Mouse (Mus musculus) kidney, adult 18-20 months (tissue): Measurements from ENCODE around the gene Atg4c.
A peak's percentile ranks its signal among the peaks of the same experiment; 100 is the strongest.

Experiments used
- DNase-seq: peaks from one replicate; pipeline ENCODE4 v3.0.0; 2021

Atg4c gene

DNA sequence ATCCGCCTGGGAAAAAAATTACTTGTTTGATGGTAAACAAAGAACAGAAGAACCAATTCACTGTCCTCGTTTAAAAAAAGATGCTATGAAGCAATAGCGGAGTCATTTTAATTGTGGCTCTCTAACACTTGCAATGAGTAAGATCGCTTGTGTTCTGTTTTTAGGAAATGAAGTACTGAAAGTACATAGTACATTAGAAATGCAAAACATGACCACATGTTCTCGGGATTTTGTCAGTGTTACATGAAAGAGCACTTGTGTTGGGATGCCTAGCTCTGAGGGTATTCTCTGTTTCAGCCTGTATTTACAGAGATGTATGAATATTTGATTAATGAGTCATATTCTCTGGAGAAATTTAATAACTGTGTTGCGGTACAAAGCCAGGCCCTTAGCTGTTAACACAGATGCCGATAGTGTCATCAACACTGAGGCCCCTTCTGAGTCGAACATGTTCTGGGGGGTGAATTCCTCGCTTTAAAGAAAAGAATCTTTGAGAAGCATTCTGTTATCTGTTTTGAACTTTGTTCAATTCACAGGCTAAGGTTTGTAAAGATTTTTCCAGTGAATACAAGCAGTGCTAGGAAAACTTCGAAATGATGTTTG is 73.2 kb downstream of the Atg4c start:
- DNase-seq = no peak

DNA sequence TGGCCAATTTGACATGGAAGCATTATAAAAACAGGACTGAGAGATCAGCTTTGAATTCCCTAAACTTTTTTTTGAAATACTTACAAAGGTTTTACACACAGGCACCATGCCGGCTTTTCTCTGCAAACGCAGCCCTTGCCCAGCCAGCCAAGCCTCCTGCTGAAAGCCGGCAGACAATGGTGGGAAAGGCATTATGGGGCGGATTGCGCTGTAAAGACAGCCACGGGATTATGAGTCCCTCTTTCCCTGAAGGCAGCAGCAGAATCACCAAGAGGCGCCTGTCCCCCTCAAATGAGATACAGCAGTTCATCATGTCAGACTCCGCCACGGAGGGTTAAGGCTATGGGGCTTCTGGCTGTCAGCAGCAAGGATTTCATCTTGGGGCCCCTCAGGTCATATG is 79.1 kb downstream of the Atg4c start:
- DNase-seq = no peak

DNA sequence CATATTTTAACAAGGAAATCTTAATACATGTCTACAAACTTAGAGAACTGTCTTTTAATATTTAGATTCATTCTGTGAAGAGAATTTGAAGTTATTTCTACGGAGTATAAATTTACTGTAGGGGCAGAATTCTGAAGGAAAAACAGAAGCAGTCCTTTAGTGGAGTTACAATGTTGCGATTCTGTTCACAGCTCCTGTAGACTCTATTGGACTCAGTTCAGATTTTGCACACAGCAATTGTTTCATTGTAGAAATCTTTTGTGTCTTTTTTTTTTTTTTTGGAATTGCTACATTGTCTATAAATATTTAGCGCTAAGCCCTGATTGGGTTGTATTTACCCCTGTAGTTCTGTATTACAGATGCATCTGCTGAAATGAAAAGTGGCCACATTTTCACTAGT is 79.7 kb downstream of the Atg4c start:
- DNase-seq = no peak

DNA sequence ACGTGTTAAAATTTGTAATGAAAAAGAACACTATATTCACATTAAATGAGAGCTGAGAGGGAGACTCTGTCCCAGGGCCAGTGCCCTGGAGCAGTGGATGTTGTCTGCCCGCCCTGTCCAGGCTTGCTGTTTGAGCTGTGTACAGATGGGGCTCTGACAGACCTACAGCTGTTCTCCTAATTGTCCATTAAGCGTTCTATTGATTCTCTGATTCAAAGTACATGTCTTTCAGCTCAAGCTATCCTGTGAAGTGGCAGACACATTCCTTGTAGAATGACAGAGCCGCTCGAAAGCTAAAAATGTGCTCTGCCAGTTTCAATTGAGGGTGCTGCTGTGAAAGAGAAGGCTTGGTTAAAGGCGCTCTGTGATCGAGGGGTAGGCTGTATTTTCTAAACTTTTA is 80.2 kb downstream of the Atg4c start:
- DNase-seq = no peak

DNA sequence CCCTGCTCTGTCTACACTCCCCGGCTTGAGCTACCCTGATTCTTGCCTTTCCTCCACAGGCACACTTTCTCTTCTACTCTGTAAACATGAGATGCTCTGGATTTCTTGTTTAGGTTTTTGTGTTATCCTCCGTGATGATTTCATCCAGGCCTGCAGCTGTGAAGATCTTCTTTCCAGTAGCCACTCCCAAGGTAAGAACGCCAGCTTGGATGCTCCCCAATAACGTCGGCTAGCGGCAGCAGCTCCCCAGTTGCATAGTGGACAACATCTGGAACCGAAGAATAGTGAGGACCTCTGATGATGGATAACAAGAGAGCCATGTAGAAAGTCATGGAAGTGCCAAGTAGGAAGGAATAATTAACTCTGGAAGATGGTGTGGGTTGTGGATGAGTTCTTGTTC is 85.1 kb downstream of the Atg4c start:
- DNase-seq = no peak

DNA sequence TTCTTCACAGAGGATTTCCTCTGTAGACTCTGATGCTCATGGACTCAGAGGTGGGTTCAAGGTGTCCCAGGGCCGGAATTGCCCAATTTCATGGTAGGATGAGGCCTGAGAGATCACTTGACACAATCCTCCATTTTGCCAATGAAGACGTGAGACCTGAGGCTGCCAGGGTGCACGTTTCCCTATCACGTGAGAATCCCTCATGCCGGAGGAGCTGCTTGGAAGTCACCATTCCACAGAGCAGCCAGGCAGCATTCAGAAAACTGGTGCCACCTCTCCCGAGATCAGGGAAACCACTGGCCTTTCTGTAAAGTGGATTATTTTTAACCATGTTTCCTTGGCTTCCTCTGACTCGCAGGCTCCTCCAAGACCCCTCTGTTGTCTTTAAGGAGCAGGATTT is 88.0 kb downstream of the Atg4c start:
- no peak for DNase-seq

DNA sequence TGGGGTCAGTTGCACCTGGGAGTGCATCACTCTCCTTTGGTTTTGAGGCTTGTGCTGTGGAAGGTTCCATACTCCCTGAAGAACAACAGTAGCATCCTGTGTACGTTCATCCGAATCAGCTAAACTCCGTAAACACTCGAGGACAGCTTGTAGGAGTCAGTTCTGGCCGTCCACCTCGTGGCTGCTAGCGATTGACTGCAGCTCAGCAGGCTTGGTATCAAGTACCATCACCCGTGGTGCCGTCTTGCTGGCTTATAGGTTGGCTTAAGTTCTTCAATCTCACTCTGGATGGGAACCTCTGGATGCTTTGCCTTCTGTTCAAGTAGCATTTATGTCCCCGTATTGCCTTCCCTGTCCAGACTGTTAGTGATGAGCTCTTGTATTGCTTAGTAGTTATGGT is 95.6 kb downstream of the Atg4c start:
- no peak for DNase-seq

DNA sequence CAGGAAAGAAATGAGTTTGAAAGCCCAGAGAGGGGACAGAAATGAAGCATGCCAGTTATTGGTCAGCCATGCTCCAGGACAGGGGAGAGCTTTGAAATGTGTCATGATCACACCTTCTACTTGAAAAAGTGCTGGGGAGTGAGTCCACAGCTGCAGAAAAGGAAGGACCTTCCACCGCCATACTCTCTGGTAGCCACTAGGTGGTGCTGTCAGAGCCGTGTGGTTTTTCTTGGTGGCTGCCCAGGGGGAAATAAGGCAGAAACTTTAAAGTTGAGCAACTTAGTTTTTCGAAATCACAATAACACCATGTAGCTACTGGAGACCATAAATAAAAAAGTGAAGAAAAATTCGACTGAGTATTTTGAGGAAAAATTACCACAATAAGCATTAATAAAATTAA is 104.9 kb downstream of the Atg4c start:
- peak; percentile 18 for DNase-seq

DNA sequence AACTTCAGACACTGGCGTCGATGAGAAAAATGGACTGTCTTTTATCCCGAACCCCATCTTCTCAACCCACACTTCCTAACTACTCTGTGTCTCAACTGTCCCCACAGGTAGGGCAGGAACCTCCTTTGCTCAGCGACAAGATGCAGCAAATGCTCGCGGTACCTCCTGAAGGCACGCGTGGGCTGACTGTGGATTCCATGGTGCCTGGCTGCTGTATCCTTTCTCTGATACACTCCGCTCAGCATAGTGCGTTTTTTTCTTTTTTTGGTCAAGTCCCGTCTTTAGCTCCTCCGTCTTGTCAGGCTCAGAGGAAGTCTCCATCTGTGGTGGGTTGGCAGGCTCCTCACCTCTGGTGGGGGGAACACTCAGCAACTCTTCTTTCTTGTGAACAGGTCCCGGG is 111.1 kb downstream of the Atg4c start:
- DNase-seq = no peak
